Comparison of ENCODE assay signal across 9 mouse cellular contexts in genomic region chr12:9002038-9002648, GRCm38 (mm10). TPM values are rescaled to one million over a fixed set of nuclear protein-coding genes. Genes with fewer than 3 reads are reported as not detected.
DNase-seq lines count a peak whose midpoint lies in the region; ATAC-seq and TF ChIP-seq lines count a peak whose summit lies in the region.
"Had no signal": no experiment of that assay in that cellular context is flagged by ENCODE, and none has a peak within 500 bp of the region (broad histone marks: within the 10 kb centered on the region; RNA-seq: fewer than 3 reads in every experiment).

No protein-coding gene starts in this region.

- DNase-seq in heart, adult 18-20 months: peak; percentile 70 to 79
- DNase-seq in embryonic facial prominence, embryonic 11.5 days (ENCODE audit: low spot score): peak; percentile 91
- DNase-seq in heart, embryonic 10.5 days (ENCODE audit: low spot score): peak; percentile 75
- peak; percentile 40 for DNase-seq in large intestine, adult 2 months (ENCODE audit: low read depth, low spot score)
- DNase-seq in lung, postnatal 4 days: peak; percentile 50 to 71
- DNase-seq in right cerebral cortex, postnatal 10 days (ENCODE audit: low spot score in 2 of 2): peak; percentile 69 to 72

- TF ChIP-seq CTCF in bone marrow, adult 2 months (IDR thresholded peaks at IDR 0.05; ENCODE audit: control insufficient read depth, insufficient read depth, low read length): peak; percentile 56

- no peaks in the 10 kb centered on the region for H3K27me3 ChIP-seq in heart, embryonic 12.5 days (replicated peaks)
- H3K27me3 ChIP-seq in embryonic facial prominence, embryonic 11.5 days (ENCODE audit: control insufficient read depth, insufficient read depth, low read length): no peaks in the 10 kb centered on the region
- H3K27me3 ChIP-seq in heart, embryonic 10.5 days (ENCODE audit: insufficient read depth, poor library complexity, severe bottlenecking): no peaks in the 10 kb centered on the region
- H3K27me3 ChIP-seq: limb, embryonic 15.5 days had no signal

- H3K36me3 ChIP-seq in heart, embryonic 12.5 days: peaks cover 2% of the 10 kb centered on the region; the same call in 1 of the 2 replicates
- H3K36me3 ChIP-seq in embryonic facial prominence, embryonic 11.5 days (replicated peaks; ENCODE audit: control insufficient read depth, insufficient read depth, low read depth, low read length): no peaks in the 10 kb centered on the region
- peaks cover 7% of the 10 kb centered on the region; the same call in 1 of the 2 replicates for H3K36me3 ChIP-seq in heart, embryonic 10.5 days

- ATAC-seq in heart, embryonic 12.5 days (ENCODE audit: insufficient number of reproducible peaks, low FRiP score): no peak
- no peak for ATAC-seq in embryonic facial prominence, embryonic 11.5 days (replicated peaks; ENCODE audit: insufficient number of reproducible peaks, low FRiP score, low TSS enrichment, low read depth)

- H3K4me1 ChIP-seq in heart, embryonic 12.5 days (replicated peaks): no peaks in the 10 kb centered on the region
- H3K4me1 ChIP-seq in bone marrow, adult 2 months (ENCODE audit: control insufficient read depth, insufficient read depth, low read length): no peaks in the 10 kb centered on the region; the same call in 1 of the 2 replicates
- H3K4me1 ChIP-seq in embryonic facial prominence, embryonic 11.5 days (ENCODE audit: control insufficient read depth, insufficient read depth, low read length): no peaks in the 10 kb centered on the region
- no peaks in the 10 kb centered on the region for H3K4me1 ChIP-seq in heart, embryonic 10.5 days
- H3K4me1 ChIP-seq: limb, embryonic 15.5 days had no signal

- no peak overlapping the region for H3K4me2 ChIP-seq in heart, embryonic 12.5 days
- H3K4me2 ChIP-seq in embryonic facial prominence, embryonic 11.5 days (ENCODE audit: low read depth, low read length): no peak overlapping the region
- H3K4me2 ChIP-seq: limb, embryonic 15.5 days had no signal

- H3K27ac ChIP-seq in heart, embryonic 12.5 days (ENCODE audit: poor library complexity, severe bottlenecking): no peak overlapping the region
- no peak overlapping the region for H3K27ac ChIP-seq in bone marrow, adult 2 months (ENCODE audit: control insufficient read depth, insufficient read depth, low read depth, low read length, poor library complexity)
- H3K27ac ChIP-seq in embryonic facial prominence, embryonic 11.5 days (replicated peaks; ENCODE audit: low read depth, low read length): no peak overlapping the region
- H3K27ac ChIP-seq in heart, embryonic 10.5 days: no peak overlapping the region
- H3K27ac ChIP-seq: limb, embryonic 15.5 days had no signal

- H3K4me3 ChIP-seq in heart, embryonic 12.5 days: no peak overlapping the region
- no peak overlapping the region for H3K4me3 ChIP-seq in bone marrow, adult 2 months (replicated peaks; ENCODE audit: control insufficient read depth, low read depth, low read length)
- no peak overlapping the region for H3K4me3 ChIP-seq in embryonic facial prominence, embryonic 11.5 days (ENCODE audit: low read depth, low read length)
- no peak overlapping the region for H3K4me3 ChIP-seq in heart, embryonic 10.5 days
- H3K4me3 ChIP-seq: limb, embryonic 15.5 days had no signal

- H3K9ac ChIP-seq in heart, embryonic 12.5 days: no peak overlapping the region
- H3K9ac ChIP-seq in embryonic facial prominence, embryonic 11.5 days (replicated peaks; ENCODE audit: low read length): no peak overlapping the region
- H3K9ac ChIP-seq: limb, embryonic 15.5 days had no signal

- WGBS in heart, embryonic 12.5 days: 15% methylated on average over 5 of the region's 5 CpGs
- WGBS in bone marrow, adult 2 months: 12% methylated on average over 5 of the region's 5 CpGs
- WGBS in embryonic facial prominence, embryonic 11.5 days: 18% methylated on average over 5 of the region's 5 CpGs
- 14% methylated on average over 5 of the region's 5 CpGs for WGBS in heart, embryonic 10.5 days
- WGBS in large intestine, adult 2 months: 9% methylated on average over 5 of the region's 5 CpGs

- H3K9me3 ChIP-seq in heart, embryonic 12.5 days (replicated peaks): no peaks in the 10 kb centered on the region
- H3K9me3 ChIP-seq in embryonic facial prominence, embryonic 11.5 days (replicated peaks; ENCODE audit: control insufficient read depth, low read length): no peaks in the 10 kb centered on the region
- no peaks in the 10 kb centered on the region for H3K9me3 ChIP-seq in heart, embryonic 10.5 days
- H3K9me3 ChIP-seq: limb, embryonic 15.5 days had no signal

- TF ChIP-seq POLR2A in bone marrow, adult 2 months (IDR thresholded peaks at IDR 0.05; ENCODE audit: borderline replicate concordance, control insufficient read depth, low read depth, low read length): no peak

RNA-seq across cellular contexts. Expression of gene Ttc32, which starts 27.7 kb away (rescaled TPM):
- total RNA-seq in heart, adult 18-20 months (2021): 10 to 100 TPM; 24.0 to 29.5 TPM
- 11.6 and 13.0 TPM in 2 replicates for polyA plus RNA-seq in heart, embryonic 12.5 days (2016; fragmentation: Nextera tagmentation; extraction: Ambion mirVana)
- 1.9 and 4.1 TPM in 2 replicates for polyA plus RNA-seq in bone marrow, adult 2 months (2011; ENCODE audit: insufficient read depth, insufficient read length, low replicate concordance, missing spikeins)
- 17.9 and 19.2 TPM in 2 replicates for polyA plus RNA-seq in embryonic facial prominence, embryonic 11.5 days (2014; fragmentation: Nextera tagmentation; extraction: Ambion mirVana)
- polyA plus RNA-seq in heart, embryonic 10.5 days (2016; fragmentation: Nextera tagmentation; extraction: Ambion mirVana): 11.8 and 14.4 TPM in 2 replicates
- 10.0 and 10.2 TPM in 2 replicates for polyA plus RNA-seq in large intestine, adult 2 months (2012; rRNA removed)

RNA-seq across cellular contexts. Expression of gene Wdr35, which starts 28.5 kb away (rescaled TPM):
- total RNA-seq in heart, adult 18-20 months (2021): 10 to 100 TPM; 10.2 to 10.5 TPM
- 14.6 and 15.6 TPM in 2 replicates for polyA plus RNA-seq in heart, embryonic 12.5 days (2016; fragmentation: Nextera tagmentation; extraction: Ambion mirVana)
- 1.3 and 7.5 TPM in 2 replicates for polyA plus RNA-seq in bone marrow, adult 2 months (2011; ENCODE audit: insufficient read depth, insufficient read length, low replicate concordance, missing spikeins)
- polyA plus RNA-seq in embryonic facial prominence, embryonic 11.5 days (2014; fragmentation: Nextera tagmentation; extraction: Ambion mirVana): 25.3 and 27.5 TPM in 2 replicates
- polyA plus RNA-seq in heart, embryonic 10.5 days (2016; fragmentation: Nextera tagmentation; extraction: Ambion mirVana): 14.6 and 15.1 TPM in 2 replicates
- polyA plus RNA-seq in large intestine, adult 2 months (2012; rRNA removed): 0.61 and 0.64 TPM in 2 replicates

RNA-seq across cellular contexts. Expression of gene Matn3, which starts 54.4 kb away (rescaled TPM):
- not detected for total RNA-seq in heart, adult 18-20 months (2021)
- 0.77 and 0.78 TPM in 2 replicates for polyA plus RNA-seq in heart, embryonic 12.5 days (2016; fragmentation: Nextera tagmentation; extraction: Ambion mirVana)
- 0.67 TPM in 1 of 2 replicates, not detected in the other for polyA plus RNA-seq in bone marrow, adult 2 months (2011; ENCODE audit: insufficient read depth, insufficient read length, low replicate concordance, missing spikeins)
- polyA plus RNA-seq in embryonic facial prominence, embryonic 11.5 days (2014; fragmentation: Nextera tagmentation; extraction: Ambion mirVana): 1.4 and 1.9 TPM in 2 replicates
- 1.7 and 2.5 TPM in 2 replicates for polyA plus RNA-seq in heart, embryonic 10.5 days (2016; fragmentation: Nextera tagmentation; extraction: Ambion mirVana)
- not detected in 2 replicates for polyA plus RNA-seq in large intestine, adult 2 months (2012; rRNA removed)

Comparison
In these comparisons a context has a peak if more than half of its experiments do, and no peak if none do; other contexts are left out.
1. DNase-seq: peak in every context shown above with its lines; median percentile 91 in embryonic facial prominence, embryonic 11.5 days; 75 in heart, embryonic 10.5 days; 74 in heart, adult 18-20 months; 70 in right cerebral cortex, postnatal 10 days; 60 in lung, postnatal 4 days; 40 in large intestine, adult 2 months.